Mouse (Mus musculus) ES-Bruce4 (cell line): Measurements from ENCODE around the gene Tfpi2.

Source experiments
- CTCF ChIP-seq: IDR thresholded peaks from one replicate; pipeline ENCODE4 v1.8.1; 2011; ENCODE audit warnings: low read depth, low read length
- EP300 ChIP-seq: IDR thresholded peaks from 2 replicates; pipeline ENCODE4 v1.6.1; 2011; ENCODE audit warnings: low read depth, low read length; ENCODE audit not compliant: insufficient read depth
- POLR2A ChIP-seq: IDR thresholded peaks from one replicate; pipeline ENCODE4 v1.8.1; 2011; ENCODE audit warnings: low read length; ENCODE audit not compliant: insufficient read depth

GRCm38 (mm10) chr6:3993492-3993891, 4.8 kb upstream of the Tfpi2 start, which contains the start of gene Gngt1:
- TF ChIP-seq CTCF (no peak), EP300 (no peak), POLR2A (no peak)
